Mouse (Mus musculus): Measurements from ENCODE around the gene Ptprd. TPM values are rescaled to one million over a fixed set of nuclear protein-coding genes. Genes with fewer than 3 reads are reported as not detected.
"Not testable (repeated sequence)": the region's sequence is repeated elsewhere in the genome, so short reads cannot be mapped to it uniquely, and the experiment has no call there.

Gene Ptprd
- polyA plus RNA-seq, 1 experiment: 1.2 TPM

DNA sequence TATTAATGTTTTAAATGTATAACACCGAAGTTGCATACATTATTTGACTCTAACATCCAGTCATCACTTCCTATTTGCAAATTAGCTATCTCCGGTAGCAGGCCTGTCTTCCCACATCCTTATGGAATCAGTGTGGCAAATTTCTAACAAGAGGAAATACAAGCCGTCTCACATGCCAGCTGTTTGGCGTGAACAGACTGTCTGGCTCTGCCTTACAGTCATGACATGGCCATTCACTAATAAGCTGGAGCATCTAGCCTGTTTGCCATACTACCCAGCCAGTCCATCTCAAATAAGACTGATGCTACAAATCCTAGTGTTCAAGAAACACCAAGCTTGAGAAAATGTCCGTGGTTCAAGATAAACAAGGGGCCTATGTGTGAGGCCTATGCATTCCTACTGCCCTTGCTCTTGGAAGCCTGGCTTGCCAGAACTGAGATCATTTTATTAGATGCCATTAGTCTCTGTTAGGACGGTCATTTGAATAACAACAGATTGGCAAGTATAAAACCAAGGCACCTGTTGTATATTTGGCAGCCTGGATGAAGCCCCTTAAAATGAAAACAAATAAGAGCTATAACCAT lies 1773.2 kb downstream of the Ptprd start:
- Histone ChIP-seq H3K4me3 (ENCODE audit: insufficient read depth, poor library complexity, severe bottlenecking) (no peak overlapping the region), H3K27me3 (ENCODE audit: control insufficient read depth, insufficient read depth, insufficient read length) (no peaks in the 10 kb centered on the region), H3K36me3 (ENCODE audit: control insufficient read depth, insufficient read depth) (no peaks in the 10 kb centered on the region), H3K79me3 (ENCODE audit: low read depth) (no peaks in the 10 kb centered on the region), H3K79me2 (ENCODE audit: control insufficient read depth, insufficient read depth) (no peaks in the 10 kb centered on the region), H3ac (ENCODE audit: control insufficient read depth, insufficient read length, low read depth) (no peak overlapping the region)
- no peak for TF ChIP-seq CTCF (IDR thresholded peaks at IDR 0.05; ENCODE audit: control insufficient read depth, insufficient read depth, insufficient read length)
- TF ChIP-seq MAX (IDR thresholded peaks at IDR 0.05): no peak
- no peak for TF ChIP-seq FOSL1 (IDR thresholded peaks at IDR 0.05; ENCODE audit: insufficient read depth, low read length, poor library complexity, severe bottlenecking)
- TF ChIP-seq CEBPB (IDR thresholded peaks at IDR 0.05; ENCODE audit: low read depth): no peak
- TF ChIP-seq MYOD1 (IDR thresholded peaks at IDR 0.05; ENCODE audit: control insufficient read depth, insufficient read length, low read depth): no peak
- no peak for TF ChIP-seq USF1 (IDR thresholded peaks at IDR 0.05; ENCODE audit: low read depth)
- no peak for TF ChIP-seq MYOG (IDR thresholded peaks at IDR 0.05; ENCODE audit: control insufficient read depth, extremely low read depth, insufficient read length)

DNA sequence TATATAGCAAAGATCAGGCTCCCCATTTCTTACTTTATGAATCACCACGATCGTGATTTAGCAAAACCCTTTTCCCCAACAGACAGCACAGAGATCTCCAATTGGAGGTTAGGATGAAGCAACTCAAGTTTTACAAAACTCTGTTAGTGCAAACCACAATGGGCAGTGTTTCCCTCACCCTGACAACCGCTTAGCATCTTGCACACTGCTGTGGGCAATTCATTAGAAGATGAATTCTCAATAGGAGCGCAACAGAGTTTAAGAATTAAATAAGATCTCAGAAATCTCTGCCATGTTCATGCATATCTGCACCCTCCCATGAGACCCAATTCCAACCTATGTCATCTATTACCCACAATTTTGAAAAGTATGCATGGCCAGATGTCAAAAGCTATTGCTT lies 1773.7 kb downstream of the Ptprd start:
- Histone ChIP-seq H3ac (ENCODE audit: control insufficient read depth, insufficient read length, low read depth) (no peak overlapping the region), H3K4me3 (ENCODE audit: insufficient read depth, poor library complexity, severe bottlenecking) (no peak overlapping the region), H3K27me3 (ENCODE audit: control insufficient read depth, insufficient read depth, insufficient read length) (no peaks in the 10 kb centered on the region), H3K79me2 (ENCODE audit: control insufficient read depth, insufficient read depth) (no peaks in the 10 kb centered on the region), H3K36me3 (ENCODE audit: control insufficient read depth, insufficient read depth) (no peaks in the 10 kb centered on the region), H3K79me3 (ENCODE audit: low read depth) (no peaks in the 10 kb centered on the region)
- TF ChIP-seq MYOD1 (IDR thresholded peaks at IDR 0.05; ENCODE audit: control insufficient read depth, insufficient read length, low read depth) (no peak), MAX (IDR thresholded peaks at IDR 0.05) (no peak), FOSL1 (IDR thresholded peaks at IDR 0.05; ENCODE audit: insufficient read depth, low read length, poor library complexity, severe bottlenecking) (no peak), MYOG (IDR thresholded peaks at IDR 0.05; ENCODE audit: control insufficient read depth, extremely low read depth, insufficient read length) (no peak), CEBPB (IDR thresholded peaks at IDR 0.05; ENCODE audit: low read depth) (no peak), USF1 (IDR thresholded peaks at IDR 0.05; ENCODE audit: low read depth) (no peak), CTCF (IDR thresholded peaks at IDR 0.05; ENCODE audit: control insufficient read depth, insufficient read depth, insufficient read length) (no peak)

DNA sequence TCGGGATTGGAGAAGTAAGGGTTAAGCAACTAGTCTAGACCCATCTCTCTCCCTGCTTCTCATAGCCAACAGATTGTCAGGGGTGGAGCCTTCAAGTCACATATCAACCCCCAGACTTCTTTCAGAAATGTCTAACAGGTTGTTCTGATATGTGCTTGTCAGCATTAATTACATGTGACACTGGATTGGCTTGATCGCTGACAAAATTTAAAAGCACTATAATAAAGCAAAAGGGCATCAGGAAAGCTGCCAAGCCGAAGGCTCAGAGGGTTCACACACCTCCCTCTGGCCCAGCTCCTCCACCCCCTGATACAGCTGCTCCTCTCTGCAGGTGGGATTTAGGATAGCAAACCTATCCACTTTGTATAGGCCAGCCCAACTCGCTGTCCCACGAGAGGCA lies 1775.8 kb downstream of the Ptprd start:
- no peaks in the 10 kb centered on the region for H3K79me3 ChIP-seq (ENCODE audit: low read depth)
- H3K36me3 ChIP-seq (ENCODE audit: control insufficient read depth, insufficient read depth): no peaks in the 10 kb centered on the region
- TF ChIP-seq FOSL1 (IDR thresholded peaks at IDR 0.05; ENCODE audit: insufficient read depth, low read length, poor library complexity, severe bottlenecking): no peak
- no peak for TF ChIP-seq MYOD1 (IDR thresholded peaks at IDR 0.05; ENCODE audit: control insufficient read depth, insufficient read length, low read depth)
- TF ChIP-seq MYOG (IDR thresholded peaks at IDR 0.05; ENCODE audit: control insufficient read depth, extremely low read depth, insufficient read length): no peak
- no peak for TF ChIP-seq CEBPB (IDR thresholded peaks at IDR 0.05; ENCODE audit: low read depth)
- TF ChIP-seq CTCF (IDR thresholded peaks at IDR 0.05; ENCODE audit: control insufficient read depth, insufficient read depth, insufficient read length): no peak
- TF ChIP-seq MAX (IDR thresholded peaks at IDR 0.05): no peak
- TF ChIP-seq USF1 (IDR thresholded peaks at IDR 0.05; ENCODE audit: low read depth): no peak
- H3K4me3 ChIP-seq (ENCODE audit: insufficient read depth, poor library complexity, severe bottlenecking): no peak overlapping the region
- no peaks in the 10 kb centered on the region for H3K27me3 ChIP-seq (ENCODE audit: control insufficient read depth, insufficient read depth, insufficient read length)
- H3K79me2 ChIP-seq (ENCODE audit: control insufficient read depth, insufficient read depth): no peaks in the 10 kb centered on the region
- H3ac ChIP-seq (ENCODE audit: control insufficient read depth, insufficient read length, low read depth): no peak overlapping the region

DNA sequence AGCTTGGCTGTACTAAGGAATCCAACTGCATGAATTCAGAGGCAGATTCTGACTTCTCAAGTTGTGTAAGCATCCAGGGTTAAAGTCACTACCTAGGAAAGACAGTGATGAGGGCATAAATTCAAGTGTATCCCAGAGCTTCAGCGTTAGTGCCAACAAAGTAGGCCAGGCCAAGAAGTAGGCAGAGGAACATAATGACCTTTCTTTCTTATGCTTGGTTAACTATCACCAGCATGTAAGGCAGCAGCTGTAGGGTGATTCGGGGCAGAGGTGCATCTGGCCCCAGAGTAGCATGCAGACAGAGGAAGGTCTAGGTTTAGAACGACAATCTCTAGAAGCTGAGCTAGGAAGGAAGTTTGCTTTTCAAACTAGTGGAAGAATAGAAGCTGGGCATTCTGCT lies 1782.0 kb downstream of the Ptprd start:
- Histone ChIP-seq H3K36me3 (ENCODE audit: control insufficient read depth, insufficient read depth) (no peaks in the 10 kb centered on the region), H3K4me3 (ENCODE audit: insufficient read depth, poor library complexity, severe bottlenecking) (no peak overlapping the region)
- no peak for TF ChIP-seq FOSL1 (IDR thresholded peaks at IDR 0.05; ENCODE audit: insufficient read depth, low read length, poor library complexity, severe bottlenecking)
- TF ChIP-seq CTCF (IDR thresholded peaks at IDR 0.05; ENCODE audit: control insufficient read depth, insufficient read depth, insufficient read length): no peak
- TF ChIP-seq CEBPB (IDR thresholded peaks at IDR 0.05; ENCODE audit: low read depth): no peak
- no peak for TF ChIP-seq MYOG (IDR thresholded peaks at IDR 0.05; ENCODE audit: control insufficient read depth, extremely low read depth, insufficient read length)
- TF ChIP-seq MAX (IDR thresholded peaks at IDR 0.05): no peak
- no peak for TF ChIP-seq MYOD1 (IDR thresholded peaks at IDR 0.05; ENCODE audit: control insufficient read depth, insufficient read length, low read depth)
- no peak for TF ChIP-seq USF1 (IDR thresholded peaks at IDR 0.05; ENCODE audit: low read depth)

DNA sequence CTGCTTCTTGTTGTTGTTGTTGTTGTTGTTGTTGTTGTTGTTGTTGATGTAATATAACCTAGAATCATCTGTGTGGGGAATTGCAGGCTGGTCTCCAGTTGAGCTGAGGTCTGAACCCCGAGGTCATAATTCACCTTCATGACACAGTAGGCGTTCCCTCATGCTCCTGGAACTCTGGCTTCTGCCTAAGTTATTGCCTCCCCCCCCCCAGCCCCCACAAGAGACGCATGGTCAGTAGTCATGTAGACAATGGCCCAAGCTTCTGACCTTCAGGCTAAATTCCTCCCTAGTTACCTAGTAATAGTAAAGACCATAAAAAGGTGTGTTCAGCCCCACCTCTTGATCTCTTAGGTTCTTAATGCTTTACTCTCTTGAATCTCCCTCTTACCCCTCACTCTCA lies 1784.7 kb downstream of the Ptprd start:
- H3K79me2 ChIP-seq (ENCODE audit: control insufficient read depth, insufficient read depth); H3K27me3 ChIP-seq (ENCODE audit: control insufficient read depth, insufficient read depth, insufficient read length); H3K4me3 ChIP-seq (ENCODE audit: insufficient read depth, poor library complexity, severe bottlenecking); H3K36me3 ChIP-seq (ENCODE audit: control insufficient read depth, insufficient read depth); H3K79me3 ChIP-seq (ENCODE audit: low read depth); H3ac ChIP-seq (ENCODE audit: control insufficient read depth, insufficient read length, low read depth): not testable (repeated sequence)

More for the DNA sequence above, 1782.0 kb downstream of the Ptprd start:
- no peaks in the 10 kb centered on the region for H3K79me2 ChIP-seq (ENCODE audit: control insufficient read depth, insufficient read depth)
- no peaks in the 10 kb centered on the region for H3K27me3 ChIP-seq (ENCODE audit: control insufficient read depth, insufficient read depth, insufficient read length)
- H3ac ChIP-seq (ENCODE audit: control insufficient read depth, insufficient read length, low read depth): no peak overlapping the region
- H3K79me3 ChIP-seq (ENCODE audit: low read depth): no peaks in the 10 kb centered on the region

DNA sequence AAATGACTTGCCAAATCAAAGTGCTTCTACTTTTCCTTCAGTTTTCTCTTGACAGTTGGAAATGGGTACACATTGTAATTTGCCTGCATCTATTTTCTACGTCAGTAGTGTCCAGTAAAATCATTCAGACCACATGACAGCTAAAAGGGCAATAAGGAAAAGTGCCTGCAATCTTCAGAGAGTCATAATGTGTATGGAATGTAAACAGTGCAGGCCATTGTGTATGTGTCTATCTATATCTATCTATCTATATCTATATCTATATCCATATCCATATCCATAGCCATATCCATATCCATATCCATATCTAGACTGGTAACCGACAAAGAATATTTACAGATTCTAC lies 1786.6 kb downstream of the Ptprd start:
- TF ChIP-seq FOSL1 (IDR thresholded peaks at IDR 0.05; ENCODE audit: insufficient read depth, low read length, poor library complexity, severe bottlenecking) (no peak), USF1 (IDR thresholded peaks at IDR 0.05; ENCODE audit: low read depth) (no peak), CTCF (IDR thresholded peaks at IDR 0.05; ENCODE audit: control insufficient read depth, insufficient read depth, insufficient read length) (no peak), MYOG (IDR thresholded peaks at IDR 0.05; ENCODE audit: control insufficient read depth, extremely low read depth, insufficient read length) (no peak), CEBPB (IDR thresholded peaks at IDR 0.05; ENCODE audit: low read depth) (no peak)
- H3K27me3 ChIP-seq (ENCODE audit: control insufficient read depth, insufficient read depth, insufficient read length): no peaks in the 10 kb centered on the region
- no peak overlapping the region for H3K4me3 ChIP-seq (ENCODE audit: insufficient read depth, poor library complexity, severe bottlenecking)
- H3K79me2 ChIP-seq (ENCODE audit: control insufficient read depth, insufficient read depth): no peaks in the 10 kb centered on the region
- no peak overlapping the region for H3ac ChIP-seq (ENCODE audit: control insufficient read depth, insufficient read length, low read depth)
- H3K36me3 ChIP-seq (ENCODE audit: control insufficient read depth, insufficient read depth): no peaks in the 10 kb centered on the region
- no peaks in the 10 kb centered on the region for H3K79me3 ChIP-seq (ENCODE audit: low read depth)
